Mouse (Mus musculus) olfactory bulb, adult 2 months (tissue): ENCODE results near the gene Cdc25b.

Source experiments
- CTCF ChIP-seq: fragments of 200-500 bp; IDR thresholded peaks from 2 replicates; pipeline ENCODE4 v1.5.1; 2012; ENCODE audit warnings: low read depth, mild to moderate bottlenecking, low read length, moderate library complexity; ENCODE audit not compliant: insufficient read depth
- POLR2A ChIP-seq: fragments of 200-500 bp; IDR thresholded peaks from 2 replicates; pipeline ENCODE4 v1.6.1; 2012; ENCODE audit warnings: mild to moderate bottlenecking, low read depth, low read length, moderate library complexity; ENCODE audit not compliant: insufficient read depth

- no peak for TF ChIP-seq CTCF
- no peak for TF ChIP-seq POLR2A
These were observed 813 bp downstream of the Cdc25b start for GRCm38 (mm10) chr2:131187602-131187922.
